ENCODE assay signal across 15 mouse cellular contexts in genomic region chr10:27322410-27322990, GRCm38 (mm10).
DNase-seq lines count a peak whose midpoint lies in the region; ATAC-seq and TF ChIP-seq lines count a peak whose summit lies in the region.
"Had no signal": no experiment of that assay in that cellular context is flagged by ENCODE, and none has a peak within 500 bp of the region (broad histone marks: within the 10 kb centered on the region; RNA-seq: fewer than 3 reads in every experiment).

No protein-coding gene starts in this region.

- no peak for DNase-seq in forebrain, embryonic 11.5 days (ENCODE audit: low spot score)
- DNase-seq in hindbrain, embryonic 14.5 days (ENCODE audit: low spot score): peak; percentile 30
- DNase-seq in hindbrain, embryonic 10.5 days (ENCODE audit: low spot score): no peak
- DNase-seq in adipocyte (ENCODE audit: low spot score): peak; percentile 58
- peak; percentile 40 for DNase-seq in hindbrain, postnatal 0 days (ENCODE audit: low spot score)
- no peak for DNase-seq in testis, postnatal 14 days (ENCODE audit: low spot score)
- DNase-seq: B cell, adult 2 months; cerebellum, postnatal 36 days; gastrocnemius, postnatal 14 days; kidney, adult 18-20 months; lung, adult 2 months had no signal

- no peaks in the 10 kb centered on the region for H3K4me1 ChIP-seq in forebrain, embryonic 12.5 days
- no peaks in the 10 kb centered on the region for H3K4me1 ChIP-seq in forebrain, embryonic 11.5 days (replicated peaks; ENCODE audit: control insufficient read depth, insufficient read depth, low read length)
- no peaks in the 10 kb centered on the region for H3K4me1 ChIP-seq in hindbrain, embryonic 14.5 days (replicated peaks; ENCODE audit: control insufficient read depth, insufficient read depth, low read length)
- H3K4me1 ChIP-seq in hindbrain, embryonic 10.5 days (replicated peaks): no peaks in the 10 kb centered on the region
- no peaks in the 10 kb centered on the region for H3K4me1 ChIP-seq in hindbrain, postnatal 0 days (ENCODE audit: insufficient read depth, low read length)
- H3K4me1 ChIP-seq: embryonic facial prominence, embryonic 15.5 days had no signal

- no peaks in the 10 kb centered on the region for H3K9me3 ChIP-seq in forebrain, embryonic 12.5 days
- H3K9me3 ChIP-seq in forebrain, embryonic 11.5 days (ENCODE audit: control insufficient read depth, low read length): no peaks in the 10 kb centered on the region
- no peaks in the 10 kb centered on the region for H3K9me3 ChIP-seq in hindbrain, embryonic 14.5 days (ENCODE audit: control insufficient read depth, low read length)
- no peaks in the 10 kb centered on the region for H3K9me3 ChIP-seq in hindbrain, embryonic 10.5 days
- H3K9me3 ChIP-seq in hindbrain, postnatal 0 days (ENCODE audit: low read length): no peaks in the 10 kb centered on the region
- H3K9me3 ChIP-seq: embryonic facial prominence, embryonic 15.5 days had no signal

- no peaks in the 10 kb centered on the region for H3K36me3 ChIP-seq in forebrain, embryonic 12.5 days (replicated peaks)
- H3K36me3 ChIP-seq in forebrain, embryonic 11.5 days (ENCODE audit: control insufficient read depth, insufficient read depth, low read length): no peaks in the 10 kb centered on the region
- H3K36me3 ChIP-seq in hindbrain, embryonic 14.5 days (replicated peaks; ENCODE audit: control insufficient read depth, insufficient read depth): no peaks in the 10 kb centered on the region
- H3K36me3 ChIP-seq in hindbrain, embryonic 10.5 days: no peaks in the 10 kb centered on the region
- no peaks in the 10 kb centered on the region for H3K36me3 ChIP-seq in hindbrain, postnatal 0 days (ENCODE audit: insufficient read depth, low read length)
- H3K36me3 ChIP-seq: embryonic facial prominence, embryonic 15.5 days had no signal

- no peak overlapping the region for H3K4me2 ChIP-seq in forebrain, embryonic 12.5 days
- H3K4me2 ChIP-seq in forebrain, embryonic 11.5 days (ENCODE audit: low read depth, low read length, severe bottlenecking): no peak overlapping the region
- no peak overlapping the region for H3K4me2 ChIP-seq in hindbrain, embryonic 14.5 days (replicated peaks)
- no peak overlapping the region for H3K4me2 ChIP-seq in hindbrain, postnatal 0 days (ENCODE audit: low read depth, low read length)
- H3K4me2 ChIP-seq: embryonic facial prominence, embryonic 15.5 days had no signal

- ATAC-seq in forebrain, embryonic 12.5 days (ENCODE audit: low FRiP score): 0 out of 2 replicates have a peak, but pooled peaks have one; percentile 44
- no peak for ATAC-seq in forebrain, embryonic 11.5 days (replicated peaks; ENCODE audit: low FRiP score)
- no peak; the same call in 1 of the 2 replicates for ATAC-seq in hindbrain, embryonic 14.5 days (ENCODE audit: low FRiP score)
- ATAC-seq in hindbrain, postnatal 0 days: peak; percentile 56
- no peak for ATAC-seq in monocyte, adult 5-6 weeks (replicated peaks; ENCODE audit: insufficient number of reproducible peaks, low FRiP score, low TSS enrichment, poor library complexity, severe bottlenecking)

- no peaks in the 10 kb centered on the region for H3K27me3 ChIP-seq in forebrain, embryonic 12.5 days
- no peaks in the 10 kb centered on the region for H3K27me3 ChIP-seq in forebrain, embryonic 11.5 days (ENCODE audit: control insufficient read depth, insufficient read depth, low read length)
- H3K27me3 ChIP-seq in hindbrain, embryonic 14.5 days (ENCODE audit: control insufficient read depth, insufficient read depth, low read length): no peaks in the 10 kb centered on the region
- H3K27me3 ChIP-seq in hindbrain, embryonic 10.5 days (ENCODE audit: insufficient read depth, poor library complexity, severe bottlenecking): no peaks in the 10 kb centered on the region
- no peaks in the 10 kb centered on the region for H3K27me3 ChIP-seq in hindbrain, postnatal 0 days (ENCODE audit: insufficient read depth, low read length)
- H3K27me3 ChIP-seq: embryonic facial prominence, embryonic 15.5 days had no signal

- no peak for TF ChIP-seq CTCF in hindbrain, postnatal 0 days (IDR thresholded peaks at IDR 0.05; ENCODE audit: low read depth)

- WGBS in forebrain, embryonic 12.5 days: 64% methylated on average over 4 of the region's 4 CpGs
- 78% methylated on average over 4 of the region's 4 CpGs for WGBS in forebrain, embryonic 11.5 days
- 40% methylated on average over 4 of the region's 4 CpGs for WGBS in hindbrain, embryonic 14.5 days
- 67% methylated on average over 4 of the region's 4 CpGs for WGBS in hindbrain, embryonic 10.5 days
- WGBS in hindbrain, postnatal 0 days: 29% methylated on average over 4 of the region's 4 CpGs

- no peak overlapping the region for H3K4me3 ChIP-seq in forebrain, embryonic 12.5 days (replicated peaks)
- no peak overlapping the region for H3K4me3 ChIP-seq in forebrain, embryonic 11.5 days (ENCODE audit: low read depth, low read length)
- no peak overlapping the region for H3K4me3 ChIP-seq in hindbrain, embryonic 14.5 days (replicated peaks; ENCODE audit: low read length)
- no peak overlapping the region for H3K4me3 ChIP-seq in hindbrain, embryonic 10.5 days
- H3K4me3 ChIP-seq in hindbrain, postnatal 0 days (ENCODE audit: low read length): no peak overlapping the region
- H3K4me3 ChIP-seq: embryonic facial prominence, embryonic 15.5 days had no signal

- no peak overlapping the region for H3K9ac ChIP-seq in forebrain, embryonic 12.5 days
- H3K9ac ChIP-seq in forebrain, embryonic 11.5 days (ENCODE audit: low read length): no peak overlapping the region
- H3K9ac ChIP-seq in hindbrain, embryonic 14.5 days: no peak overlapping the region
- no peak overlapping the region for H3K9ac ChIP-seq in hindbrain, postnatal 0 days (replicated peaks; ENCODE audit: low read length)
- H3K9ac ChIP-seq: embryonic facial prominence, embryonic 15.5 days had no signal

- no peak overlapping the region for H3K27ac ChIP-seq in forebrain, embryonic 12.5 days
- H3K27ac ChIP-seq in forebrain, embryonic 11.5 days (ENCODE audit: low read depth, low read length): no peak overlapping the region
- no peak overlapping the region for H3K27ac ChIP-seq in hindbrain, embryonic 14.5 days
- H3K27ac ChIP-seq in hindbrain, embryonic 10.5 days: no peak overlapping the region
- no peak overlapping the region for H3K27ac ChIP-seq in hindbrain, postnatal 0 days
- H3K27ac ChIP-seq: embryonic facial prominence, embryonic 15.5 days; stomach, postnatal 0 days had no signal

Comparison
In these comparisons a context has a peak if more than half of its experiments do, and no peak if none do; other contexts are left out.
1. ATAC-seq: peak in forebrain, embryonic 12.5 days (single experiment) and hindbrain, postnatal 0 days (single experiment); none in forebrain, embryonic 11.5 days (single experiment), hindbrain, embryonic 14.5 days (single experiment) and monocyte, adult 5-6 weeks (single experiment).
2. DNase-seq: peak in hindbrain, embryonic 14.5 days (single experiment), adipocyte (single experiment) and hindbrain, postnatal 0 days (single experiment); none in forebrain, embryonic 11.5 days (single experiment), hindbrain, embryonic 10.5 days (single experiment) and testis, postnatal 14 days (single experiment).